Mouse (Mus musculus) heart, adult 2 months (tissue): Measurements from ENCODE around the gene Unc5c. TPM values are rescaled to one million over a fixed set of nuclear protein-coding genes. Genes with fewer than 3 reads are reported as not detected.

Experiments used
- DNase-seq, 2 experiments: peaks; one replicate each; pipeline ENCODE4 v3.0.0; 2021
- H3K27ac ChIP-seq: fragments of 200-600 bp; 2 replicates; pipeline ENCODE4 v1.8.1; 2022
- H3K27me3 ChIP-seq: fragments of 200-500 bp; 2 replicates; pipeline ENCODE4 v1.6.1; 2012; ENCODE audit warnings: mild to moderate bottlenecking, low read length, inconsistent platforms, mixed read lengths; ENCODE audit not compliant: control insufficient read depth, insufficient read depth
- H3K36me3 ChIP-seq: fragments of 200-500 bp; 2 replicates; pipeline ENCODE4 v1.6.1; 2012; ENCODE audit warnings: low read length, inconsistent platforms; ENCODE audit not compliant: control insufficient read depth, insufficient read depth
- H3K4me1 ChIP-seq: fragments of 200-500 bp; 2 replicates; pipeline ENCODE4 v1.6.1; 2011; ENCODE audit warnings: low read length; ENCODE audit not compliant: control insufficient read depth, insufficient read depth
- H3K4me3 ChIP-seq: fragments of 200-600 bp; 2 replicates; pipeline ENCODE4 v1.8.1; 2022
- H3K79me2 ChIP-seq: fragments of 200-500 bp; replicated peaks from 2 replicates; pipeline ENCODE4 v1.6.1; 2012; ENCODE audit warnings: mild to moderate bottlenecking, inconsistent platforms, low read length, moderate library complexity, mixed read lengths; ENCODE audit not compliant: control insufficient read depth, insufficient read depth
- H3K9ac ChIP-seq: fragments of 200-500 bp; 2 replicates; pipeline ENCODE4 v1.6.1; 2012; ENCODE audit warnings: low read depth, mild to moderate bottlenecking, control low read depth, inconsistent platforms, low read length, mixed read lengths
- CTCF ChIP-seq: fragments of 200-600 bp; IDR thresholded peaks from 2 replicates; pipeline ENCODE4 v1.8.1; 2022; ENCODE audit warnings: antibody characterized with exemption, mild to moderate bottlenecking, moderate library complexity
- EP300 ChIP-seq: fragments of 200-500 bp; IDR thresholded peaks from 2 replicates; pipeline ENCODE4 v1.6.1; 2011; ENCODE audit warnings: low read depth, low read length, control low read depth; ENCODE audit not compliant: insufficient read depth
- POLR2A ChIP-seq: fragments of 200-500 bp; IDR thresholded peaks from 2 replicates; pipeline ENCODE4 v1.6.1; 2011; ENCODE audit warnings: mild to moderate bottlenecking, low read depth, low read length, control low read depth; ENCODE audit not compliant: insufficient read depth
- WGBS: fragments of 180-500 bp; shearing (Covaris S2); methylation state at CpG from one replicate; pipeline ENCODE4 v1.1.7; 2018; 5-methylcytosine and 5-hydroxymethylcytosine counted together
- intact Hi-C: fragments of 180-260 bp; cut with DNase I; formaldehyde crosslinking; loops from one replicate; pipeline ENCODE4 v1.15.1; 2025
- polyA plus RNA-seq: library from polyadenylated mRNA; depleted of rRNA; stranded (reverse); fragments of >200 nt; gene quantifications from 2 replicates; pipeline ENCODE4 v1.2.3, GENCODE M21; 2012
- total RNA-seq, 2 experiments: library from RNA; stranded (reverse); gene quantifications; 2 replicates each; pipeline ENCODE4 v1.2.3; 2021

Unc5c gene
- total and polyA plus RNA-seq, 3 experiments = 0.25 to 0.32 (median 0.26) TPM

DNA sequence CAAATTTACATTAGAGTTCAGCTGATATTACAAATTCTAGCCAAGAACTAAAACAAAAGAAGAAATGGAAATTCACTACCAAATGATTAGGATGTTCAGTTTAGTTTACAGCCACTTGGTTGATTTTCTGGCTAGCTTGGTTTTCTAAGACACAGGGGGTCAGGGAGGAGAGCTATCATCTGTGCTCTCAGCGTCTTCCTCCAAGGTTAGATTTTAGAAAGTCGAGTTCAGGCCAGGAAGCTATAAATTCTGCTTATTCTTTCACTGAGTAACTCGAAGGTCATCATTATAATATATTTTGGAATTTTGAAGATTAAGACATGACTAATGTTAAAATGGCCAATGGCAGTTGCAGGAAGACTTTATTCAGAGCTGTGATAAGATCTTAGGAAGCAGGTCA is 131.4 kb downstream of the Unc5c start:
- Histone ChIP-seq H3K36me3 (no peaks in the 10 kb centered on the region), H3K27ac (no peak overlapping the region), H3K9ac (no peak overlapping the region), H3K4me3 (no peak overlapping the region), H3K79me2 (no peaks in the 10 kb centered on the region), H3K4me1 (no peaks in the 10 kb centered on the region), H3K27me3 (no peaks in the 10 kb centered on the region)
- TF ChIP-seq CTCF (no peak), POLR2A (no peak), EP300 (no peak)
- no peak for DNase-seq
- 63% methylated on average over 3 of the region's 3 CpGs for WGBS
- intact Hi-C loops = no loop called here

DNA sequence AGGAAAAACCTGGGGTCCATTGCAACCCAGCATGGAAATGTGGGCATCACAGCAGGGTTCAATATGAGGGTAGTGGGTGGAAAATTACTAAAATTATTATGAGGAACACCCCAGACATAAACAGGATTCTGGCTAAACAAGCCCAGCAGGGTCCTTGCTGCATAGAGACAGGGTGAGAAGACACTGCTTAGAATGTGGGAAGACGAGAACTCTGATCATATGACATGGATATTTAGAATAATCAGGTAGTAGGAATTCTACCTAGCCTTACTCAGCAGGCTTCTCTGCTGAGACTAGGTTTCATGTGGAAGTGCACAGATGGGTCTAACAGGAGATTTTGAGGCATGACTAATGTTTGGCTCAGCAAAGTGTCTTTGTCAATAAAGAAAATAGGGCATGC is 131.9 kb downstream of the Unc5c start:
- no peaks in the 10 kb centered on the region for H3K27me3 ChIP-seq
- WGBS = 78% methylated on average over 1 of the region's 1 CpGs
- no peaks in the 10 kb centered on the region for H3K79me2 ChIP-seq
- no peak for DNase-seq
- intact Hi-C loops = no loop called here
- no peaks in the 10 kb centered on the region for H3K36me3 ChIP-seq
- no peak overlapping the region for H3K9ac ChIP-seq
- H3K4me1 ChIP-seq = no peaks in the 10 kb centered on the region
- no peak overlapping the region for H3K4me3 ChIP-seq
- TF ChIP-seq CTCF (no peak), POLR2A (no peak), EP300 (no peak)
- H3K27ac ChIP-seq = no peak overlapping the region

DNA sequence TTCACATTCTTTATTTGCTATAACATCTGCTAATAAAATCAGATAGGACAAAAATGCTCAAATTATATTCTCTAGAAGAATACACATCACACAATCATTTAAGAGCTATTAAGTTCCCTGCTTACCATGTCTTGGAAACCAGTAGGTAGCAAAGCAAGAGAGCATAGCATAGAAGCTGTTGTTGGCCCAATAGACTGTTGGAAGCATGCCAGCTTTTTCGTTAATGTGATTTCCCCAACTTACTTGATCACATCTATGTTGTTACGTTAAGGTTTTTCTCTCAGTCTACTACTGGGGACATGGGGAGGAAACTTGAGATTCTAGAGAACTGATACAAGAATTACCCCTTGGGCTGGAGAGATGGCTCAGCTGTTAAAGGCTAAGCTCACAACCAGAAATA is 133.0 kb downstream of the Unc5c start:
- Histone ChIP-seq H3K36me3 (no peaks in the 10 kb centered on the region), H3K4me3 (no peak overlapping the region), H3K27me3 (no peaks in the 10 kb centered on the region), H3K27ac (no peak overlapping the region), H3K4me1 (no peaks in the 10 kb centered on the region), H3K79me2 (no peaks in the 10 kb centered on the region), H3K9ac (no peak overlapping the region)
- 54% methylated on average over 2 of the region's 2 CpGs for WGBS
- intact Hi-C loops = no loop called here
- no peak for DNase-seq
- no peak for TF ChIP-seq POLR2A
- no peak for TF ChIP-seq EP300
- TF ChIP-seq CTCF = no peak

DNA sequence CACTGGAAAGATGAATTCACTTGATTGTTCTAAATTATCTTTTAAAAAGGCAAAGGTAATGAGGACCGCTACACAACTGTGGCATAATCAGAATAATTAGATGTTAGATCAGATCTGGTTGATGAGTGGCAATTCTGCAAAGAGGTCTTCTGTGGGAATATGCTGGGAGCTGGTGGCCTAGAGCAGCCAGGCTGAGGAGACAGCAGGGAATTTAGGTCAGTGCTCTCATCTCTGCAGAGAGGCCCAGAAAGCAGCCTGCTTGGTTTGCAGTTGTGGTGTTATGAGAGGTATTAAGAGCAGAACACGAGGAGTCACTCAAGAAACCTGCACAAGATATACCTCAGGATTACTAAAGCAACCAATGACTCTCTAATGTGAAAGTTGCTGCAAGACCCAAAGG is 133.9 kb downstream of the Unc5c start:
- Histone ChIP-seq H3K9ac (no peak overlapping the region), H3K4me3 (no peak overlapping the region), H3K27me3 (no peaks in the 10 kb centered on the region), H3K79me2 (no peaks in the 10 kb centered on the region), H3K4me1 (no peaks in the 10 kb centered on the region), H3K36me3 (no peaks in the 10 kb centered on the region), H3K27ac (no peak overlapping the region)
- no peak for TF ChIP-seq EP300
- TF ChIP-seq POLR2A = no peak
- TF ChIP-seq CTCF = no peak
- DNase-seq = no peak
- WGBS = 70% methylated on average over 2 of the region's 2 CpGs
- intact Hi-C loops = no loop called here

DNA sequence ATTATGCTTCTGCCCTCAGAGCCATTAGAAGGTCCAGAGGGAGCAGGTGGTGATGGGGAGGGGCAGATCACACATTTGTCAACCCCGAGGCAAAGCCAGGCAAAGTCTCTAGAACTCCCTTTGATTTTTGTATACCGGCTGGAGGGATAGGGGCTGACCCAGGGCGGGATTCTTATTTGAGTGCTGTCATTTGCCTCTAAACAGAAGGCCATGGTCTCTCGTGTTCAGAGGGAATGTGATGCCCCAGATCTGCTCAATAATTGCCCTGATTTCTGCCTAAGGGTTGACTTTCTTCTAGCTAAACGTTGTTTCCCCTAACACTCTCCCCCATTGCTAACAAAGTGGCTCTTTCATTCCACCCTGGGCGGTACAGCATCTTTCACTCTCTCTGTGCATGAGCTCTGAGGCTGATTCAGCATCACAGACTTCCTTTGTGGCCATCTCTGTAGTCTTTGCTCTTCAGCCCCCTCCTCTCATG is 136.1 kb downstream of the Unc5c start:
- no peak overlapping the region for H3K4me3 ChIP-seq
- intact Hi-C loops = no loop called here
- H3K9ac ChIP-seq = no peak overlapping the region
- DNase-seq = no peak
- 45% methylated on average over 6 of the region's 6 CpGs for WGBS
- no peaks in the 10 kb centered on the region for H3K4me1 ChIP-seq
- H3K79me2 ChIP-seq = no peaks in the 10 kb centered on the region
- H3K27me3 ChIP-seq = no peaks in the 10 kb centered on the region
- TF ChIP-seq CTCF (no peak), POLR2A (no peak), EP300 (no peak)
- no peaks in the 10 kb centered on the region for H3K36me3 ChIP-seq
- no peak overlapping the region for H3K27ac ChIP-seq

DNA sequence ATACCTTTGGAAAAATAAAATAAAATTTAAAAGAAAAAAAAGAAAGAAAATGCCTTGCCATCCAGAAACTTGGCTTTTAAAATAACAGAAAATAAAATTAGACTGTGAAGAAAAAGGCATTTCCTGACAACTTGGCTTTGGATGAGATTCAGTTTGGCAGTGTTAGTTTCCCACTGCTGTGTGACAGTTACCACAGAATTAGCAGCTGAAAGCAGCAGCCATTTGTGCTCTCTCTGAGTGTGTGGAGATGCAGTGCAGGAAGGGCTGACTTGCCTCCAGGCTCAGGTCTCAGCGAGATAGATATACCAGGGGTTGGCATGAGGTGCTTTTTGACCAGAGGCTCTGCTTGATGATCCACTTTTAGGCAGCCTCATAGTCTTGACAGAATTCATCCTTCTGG is 151.7 kb downstream of the Unc5c start:
- Histone ChIP-seq H3K27ac (no peak overlapping the region), H3K4me3 (no peak overlapping the region), H3K27me3 (no peaks in the 10 kb centered on the region), H3K4me1 (no peaks in the 10 kb centered on the region), H3K36me3 (no peaks in the 10 kb centered on the region), H3K9ac (no peak overlapping the region), H3K79me2 (no peaks in the 10 kb centered on the region)
- 30% methylated on average over 1 of the region's 1 CpGs for WGBS
- intact Hi-C loops = no loop called here
- TF ChIP-seq EP300 (no peak), CTCF (no peak)
- no peak for DNase-seq

DNA sequence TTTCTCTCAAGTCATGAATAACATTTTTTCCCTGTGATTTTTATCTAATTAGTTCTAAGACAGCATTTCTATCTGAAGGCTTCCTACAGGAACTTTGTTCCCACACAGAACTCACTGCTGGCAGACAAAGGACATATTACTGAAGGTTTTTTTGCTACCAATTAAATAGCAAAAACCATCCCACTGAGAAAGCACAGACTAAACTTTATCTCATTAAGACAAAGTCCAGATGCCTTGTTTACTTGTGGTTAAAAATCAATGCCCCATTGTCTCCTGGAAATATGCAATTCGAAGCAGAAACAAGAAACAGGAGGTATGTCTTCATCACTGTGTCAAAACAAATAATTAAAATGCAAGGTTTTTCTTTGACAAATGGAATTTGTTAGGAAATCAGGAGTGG is 153.7 kb downstream of the Unc5c start:
- no peak for TF ChIP-seq CTCF
- TF ChIP-seq EP300 = no peak
- no peak for TF ChIP-seq POLR2A
- no peaks in the 10 kb centered on the region for H3K79me2 ChIP-seq
- H3K9ac ChIP-seq = no peak overlapping the region
- H3K27me3 ChIP-seq = no peaks in the 10 kb centered on the region
- intact Hi-C loops = no loop called here
- DNase-seq = no peak
- H3K27ac ChIP-seq = no peak overlapping the region
- 22% methylated on average over 1 of the region's 1 CpGs for WGBS
- H3K4me1 ChIP-seq = no peaks in the 10 kb centered on the region
- H3K36me3 ChIP-seq = no peaks in the 10 kb centered on the region
- no peak overlapping the region for H3K4me3 ChIP-seq
